Mouse (Mus musculus): ENCODE data around the gene Rasd1.
"Not testable (repeated sequence)": the region's sequence is repeated elsewhere in the genome, so short reads cannot be mapped to it uniquely, and the experiment has no call there.

The Rasd1 gene

GRCm38 (mm10) chr11:59960476-59961337, 4.0 kb downstream of the Rasd1 start:
- no peak for DNase-seq (ENCODE audit: low read depth)

GRCm38 (mm10) chr11:59959453-59959852, 5.3 kb downstream of the Rasd1 start:
- no peak for DNase-seq (ENCODE audit: low read depth)

DNA sequence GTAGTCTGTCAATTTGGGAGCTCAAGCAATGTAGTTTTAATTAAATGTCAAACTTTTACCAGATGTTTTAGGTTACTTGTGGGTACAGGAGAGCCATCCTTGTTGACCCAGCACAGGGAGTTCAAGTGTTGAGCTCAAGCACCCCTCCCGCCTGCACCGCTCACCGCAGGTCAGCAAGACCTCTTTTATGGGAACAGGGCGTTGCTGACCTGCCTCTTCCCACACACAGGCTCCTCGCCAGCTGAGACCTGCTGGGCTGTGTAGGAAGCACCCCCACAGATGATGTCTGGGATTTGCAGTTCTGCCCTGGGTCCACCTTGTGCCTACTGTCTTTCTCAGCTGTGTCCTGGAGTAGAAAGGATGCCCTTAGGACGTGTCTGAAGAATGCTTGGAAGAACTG, 8.0 kb downstream of the Rasd1 start:
- DNase-seq (ENCODE audit: low read depth) = no peak

DNA sequence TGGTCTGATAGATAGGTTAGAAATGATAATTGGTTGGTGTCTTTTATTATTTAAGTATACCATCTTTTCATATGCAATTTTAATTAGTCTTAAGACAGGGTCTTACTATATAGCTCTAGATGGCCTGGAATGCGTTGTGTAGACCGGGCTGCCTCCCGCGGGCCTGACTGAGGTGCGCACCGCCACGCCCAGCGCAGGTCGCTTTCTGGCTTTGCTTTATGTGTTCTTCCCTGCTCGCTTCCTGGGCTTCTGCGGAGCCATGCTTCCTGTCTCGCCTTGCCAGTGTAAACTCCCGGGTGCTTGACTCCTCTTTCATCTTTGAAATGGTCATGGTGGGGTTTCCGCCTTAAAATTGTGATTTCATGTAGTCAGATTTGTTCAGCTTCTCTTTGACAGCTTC, 11.9 kb downstream of the Rasd1 start:
- DNase-seq (ENCODE audit: low read depth) = no peak

- DNase-seq (ENCODE audit: low read depth) = peak; percentile 46
Measured at GRCm38 (mm10) chr11:59948401-59948767, 16.4 kb downstream of the Rasd1 start.

- peak; percentile 89 for DNase-seq (ENCODE audit: low read depth)
Measured at GRCm38 (mm10) chr11:59947752-59948400, 16.9 kb downstream of the Rasd1 start, which contains the start of gene Med9. Med9 (plus strand) TSS chr11:59948206.

GRCm38 (mm10) chr11:59944855-59945254, 19.9 kb downstream of the Rasd1 start:
- DNase-seq (ENCODE audit: low read depth) = not testable (repeated sequence)

- peak; percentile 89 for DNase-seq (ENCODE audit: low read depth)
Measured at GRCm38 (mm10) chr11:59941391-59941790, 23.4 kb downstream of the Rasd1 start.

DNA sequence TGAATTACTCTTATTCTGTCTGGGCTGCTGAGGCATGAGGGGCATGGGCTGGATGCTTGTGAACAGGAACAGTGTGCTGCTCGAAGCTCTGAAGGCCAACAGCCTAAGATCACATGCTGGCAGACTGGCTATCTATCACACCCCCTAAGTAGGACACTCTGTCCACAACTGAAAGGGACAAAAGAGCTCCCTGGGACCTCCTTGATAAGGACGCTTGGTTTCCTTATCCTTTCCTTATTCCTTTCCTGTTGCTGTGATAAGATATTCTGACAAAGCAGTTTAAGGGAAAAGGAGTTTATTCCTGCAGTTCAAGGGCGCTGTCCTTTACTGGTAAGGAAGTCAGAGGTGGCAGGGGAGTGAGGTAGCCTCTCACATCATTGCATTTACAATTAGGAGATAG, 24.1 kb downstream of the Rasd1 start:
- no peak for DNase-seq (ENCODE audit: low read depth)

GRCm38 (mm10) chr11:59939821-59940220, 24.9 kb downstream of the Rasd1 start:
- DNase-seq (ENCODE audit: low read depth) = no peak

DNA sequence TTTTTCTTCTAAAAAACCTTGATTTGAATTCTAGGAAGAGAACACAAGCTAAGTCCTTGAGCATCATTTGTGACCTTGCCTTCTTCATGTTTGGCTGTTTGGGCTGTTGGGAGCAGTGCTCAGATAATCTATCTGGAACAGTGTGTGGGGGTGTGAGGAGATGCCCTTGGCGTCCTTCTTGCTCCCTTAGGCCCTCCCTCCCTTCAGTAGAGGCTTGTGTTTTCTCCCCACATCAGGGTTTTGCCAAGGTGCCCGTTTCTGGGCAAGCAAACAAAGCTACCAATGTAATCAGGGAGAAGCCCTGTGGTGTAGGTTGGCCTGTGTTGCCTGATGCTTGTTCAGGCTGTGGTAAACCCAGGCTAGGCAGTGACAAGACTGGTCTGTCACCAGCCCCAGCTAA, 27.1 kb downstream of the Rasd1 start:
- DNase-seq (ENCODE audit: low read depth) = no peak

GRCm38 (mm10) chr11:59937023-59937422, 27.7 kb downstream of the Rasd1 start:
- no peak for DNase-seq (ENCODE audit: low read depth)

DNA sequence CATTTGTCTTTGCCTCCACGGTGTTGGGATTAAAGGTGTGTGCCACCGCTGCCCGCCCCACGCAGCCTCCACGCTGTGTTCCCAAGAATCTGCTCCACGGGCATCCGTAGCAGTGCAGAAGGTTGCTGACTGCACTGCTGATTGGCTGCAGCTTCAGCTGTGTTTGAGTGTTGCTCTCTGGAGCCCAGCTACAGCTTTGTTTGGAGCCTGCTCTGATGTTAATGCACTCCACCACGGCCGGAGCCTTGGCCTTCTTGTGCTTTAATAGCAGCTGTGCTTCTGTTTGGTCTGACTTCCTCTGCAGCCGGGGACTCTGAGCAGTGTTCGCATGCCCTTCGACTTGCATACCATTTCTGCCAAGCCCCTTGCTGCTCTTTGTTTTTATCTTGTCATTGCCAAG, 30.8 kb downstream of the Rasd1 start:
- DNase-seq (ENCODE audit: low read depth) = no peak

GRCm38 (mm10) chr11:59932560-59933337, 32.0 kb downstream of the Rasd1 start:
- peak; percentile 21 for DNase-seq (ENCODE audit: low read depth)

DNA sequence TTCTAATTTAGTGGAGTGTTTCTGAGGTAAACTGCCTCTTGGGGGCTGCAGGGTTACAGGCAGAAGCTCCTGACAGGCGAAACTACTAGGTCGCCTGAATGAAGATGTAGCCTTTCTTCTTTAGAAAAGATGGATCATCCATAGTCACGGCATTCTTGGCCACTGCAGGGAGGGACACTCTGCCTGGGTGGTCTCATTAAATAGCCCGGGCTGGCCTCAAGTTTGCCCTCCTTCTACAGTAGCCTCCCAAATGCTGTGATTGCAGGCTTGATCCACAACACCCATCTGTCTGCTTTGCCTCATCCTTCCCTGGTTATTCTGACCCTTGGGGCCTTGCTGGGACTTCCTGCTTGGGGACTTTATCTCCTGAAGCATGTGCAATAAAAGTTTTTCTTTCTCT, 34.7 kb downstream of the Rasd1 start:
- DNase-seq (ENCODE audit: low read depth) = no peak

- no peak for DNase-seq (ENCODE audit: low read depth)
Measured at GRCm38 (mm10) chr11:59921265-59921664, 43.5 kb downstream of the Rasd1 start.

- peak; percentile 43 for DNase-seq (ENCODE audit: low read depth)
Measured at GRCm38 (mm10) chr11:59920331-59920730, 44.4 kb downstream of the Rasd1 start.

DNA sequence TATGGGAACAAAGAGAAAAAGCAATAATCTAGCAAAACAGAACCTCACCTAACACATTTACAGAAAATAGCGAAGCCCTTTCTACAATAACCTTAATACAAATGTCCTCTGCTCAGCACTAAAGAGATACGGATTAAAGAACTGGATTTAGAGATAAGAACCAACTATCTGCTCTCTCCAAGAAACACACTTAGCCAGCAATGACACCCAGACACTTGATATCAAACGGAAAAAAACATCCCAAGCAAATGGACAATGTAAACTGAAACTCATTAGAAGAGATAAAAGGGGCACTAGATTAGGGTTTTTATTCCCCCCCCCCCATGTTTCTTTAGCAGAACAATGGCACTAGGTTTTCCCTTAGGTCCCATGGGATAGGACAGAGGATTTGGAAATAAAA, 45.3 kb downstream of the Rasd1 start:
- DNase-seq (ENCODE audit: low read depth) = no peak

DNA sequence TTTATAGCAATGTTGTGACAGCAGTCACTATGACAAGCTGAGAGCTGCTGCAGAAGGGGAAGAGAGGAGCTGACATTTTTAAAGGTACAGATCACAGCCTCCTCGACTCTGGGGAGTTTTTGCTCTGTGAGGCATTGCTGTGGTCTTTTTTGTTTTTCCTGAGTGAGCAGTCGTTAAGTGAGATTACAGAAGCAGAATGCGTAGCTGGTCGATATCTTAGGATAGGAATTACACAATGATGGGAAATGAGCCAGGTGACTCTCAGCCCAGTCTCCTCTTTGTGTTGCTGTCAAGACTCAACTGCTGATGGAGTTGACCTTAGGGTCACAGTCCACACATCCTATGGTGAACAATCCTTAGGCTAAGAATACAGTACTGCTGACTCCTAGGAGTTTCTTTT, 46.7 kb downstream of the Rasd1 start:
- DNase-seq (ENCODE audit: low read depth) = peak; percentile 26

DNA sequence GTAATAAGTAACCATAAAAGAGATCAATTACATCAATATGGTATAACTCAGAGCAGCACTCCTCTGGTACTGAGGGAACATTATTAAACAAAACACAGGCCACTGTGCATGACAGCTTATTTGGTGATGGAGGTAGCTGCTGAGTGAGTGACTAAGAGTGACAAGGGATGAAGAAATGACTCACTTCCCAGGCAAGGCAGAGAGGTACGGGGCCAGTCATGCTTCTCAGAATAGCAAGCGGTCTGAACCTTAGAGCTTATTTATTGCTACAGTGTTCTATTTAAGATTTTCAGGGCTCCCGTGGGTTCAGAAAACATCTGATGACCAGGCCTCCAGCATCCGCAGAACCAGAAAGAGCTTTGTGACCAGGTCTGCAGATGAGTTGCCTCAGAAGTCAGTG, 51.0 kb downstream of the Rasd1 start:
- DNase-seq (ENCODE audit: low read depth) = peak; percentile 76

Data from 416B (cell line).